Mouse (Mus musculus) thymus, adult 2 months (tissue): ENCODE measurements around the gene Aco1. TPM values are rescaled to one million over a fixed set of nuclear protein-coding genes. Genes with fewer than 3 reads are reported as not detected.
A peak's percentile ranks its signal among the peaks of the same experiment; 100 is the strongest.

Experiments
- DNase-seq: peaks from one replicate; pipeline ENCODE4 v3.0.0; 2021
- H3K27ac ChIP-seq: fragments of 200-500 bp; 2 replicates; pipeline ENCODE4 v1.5.1; 2012; ENCODE audit warnings: low read length, control low read depth; ENCODE audit not compliant: control insufficient read depth, insufficient read depth
- H3K27me3 ChIP-seq: fragments of 200-500 bp; 2 replicates; pipeline ENCODE4 v1.6.1; 2012; ENCODE audit warnings: mild to moderate bottlenecking, low read length, moderate library complexity, mixed read lengths; ENCODE audit not compliant: control insufficient read depth, insufficient read depth
- H3K36me3 ChIP-seq: fragments of 200-500 bp; 2 replicates; pipeline ENCODE4 v1.6.1; 2012; ENCODE audit warnings: mild to moderate bottlenecking, low read length, moderate library complexity; ENCODE audit not compliant: control insufficient read depth, insufficient read depth
- H3K4me1 ChIP-seq: fragments of 200-500 bp; replicated peaks from 2 replicates; pipeline ENCODE4 v1.6.1; 2012; ENCODE audit warnings: low read length; ENCODE audit not compliant: control insufficient read depth, insufficient read depth
- H3K4me3 ChIP-seq: fragments of 200-500 bp; 2 replicates; pipeline ENCODE4 v1.5.1; 2012; ENCODE audit warnings: mild to moderate bottlenecking, low read length, control low read depth, moderate library complexity; ENCODE audit not compliant: control insufficient read depth, insufficient read depth
- CTCF ChIP-seq: fragments of 200-500 bp; IDR thresholded peaks from 2 replicates; pipeline ENCODE4 v1.5.1; 2012; ENCODE audit warnings: mild to moderate bottlenecking, control low read depth, low read length, moderate library complexity, borderline replicate concordance; ENCODE audit not compliant: control insufficient read depth, poor library complexity, insufficient read depth; ENCODE audit errors: extremely low read depth
- POLR2A ChIP-seq: fragments of 200-500 bp; IDR thresholded peaks from 2 replicates; pipeline ENCODE4 v1.6.1; 2012; ENCODE audit warnings: mild to moderate bottlenecking, low read length, control low read depth, moderate library complexity; ENCODE audit not compliant: control insufficient read depth, poor library complexity, insufficient read depth; ENCODE audit errors: extremely low read depth
- WGBS: fragments of 180-500 bp; shearing (Covaris S2); methylation state at CpG from one replicate; pipeline ENCODE4 v1.1.7; 2018; 5-methylcytosine and 5-hydroxymethylcytosine counted together
- polyA plus RNA-seq: library from polyadenylated mRNA; depleted of rRNA; stranded (reverse); fragments of >200 nt; gene quantifications from 2 replicates; pipeline ENCODE4 v1.2.3, GENCODE M21; 2012

Aco1 gene
- polyA plus RNA-seq, 1 experiment, result 28.2 TPM

GRCm38 (mm10) chr4:40171477-40171876 is 28.6 kb downstream of the Aco1 start:
- 0 out of 2 replicates have a peak, but pooled peaks cover 2% of the 10 kb centered on the region for H3K4me1 ChIP-seq
- 27% methylated on average over 4 of the region's 4 CpGs for WGBS
- H3K4me3 ChIP-seq, result no peak overlapping the region
- no peak for TF ChIP-seq CTCF
- no peak for TF ChIP-seq POLR2A
- no peaks in the 10 kb centered on the region for H3K36me3 ChIP-seq
- no peaks in the 10 kb centered on the region for H3K27me3 ChIP-seq
- DNase-seq, result no peak
- no peak overlapping the region for H3K27ac ChIP-seq

GRCm38 (mm10) chr4:40172336-40172735 is 29.5 kb downstream of the Aco1 start:
- Histone ChIP-seq H3K36me3 (no peaks in the 10 kb centered on the region), H3K4me3 (no peak overlapping the region)
- TF ChIP-seq CTCF (no peak), POLR2A (no peak)

GRCm38 (mm10) chr4:40174321-40174720 is 31.4 kb downstream of the Aco1 start:
- Histone ChIP-seq H3K4me3 (no peak overlapping the region), H3K27ac (no peak overlapping the region), H3K4me1 (0 out of 2 replicates have a peak, but pooled peaks cover 2% of the 10 kb centered on the region), H3K36me3 (no peaks in the 10 kb centered on the region), H3K27me3 (no peaks in the 10 kb centered on the region)
- TF ChIP-seq CTCF (no peak), POLR2A (no peak)
- 90% methylated on average over 4 of the region's 4 CpGs for WGBS
- DNase-seq, result no peak

More at GRCm38 (mm10) chr4:40172336-40172735, 29.5 kb downstream of the Aco1 start:
- Histone ChIP-seq H3K27ac (no peak overlapping the region), H3K27me3 (no peaks in the 10 kb centered on the region), H3K4me1 (0 out of 2 replicates have a peak, but pooled peaks cover 2% of the 10 kb centered on the region)
- no peak for DNase-seq
- 60% methylated on average over 2 of the region's 2 CpGs for WGBS

DNA sequence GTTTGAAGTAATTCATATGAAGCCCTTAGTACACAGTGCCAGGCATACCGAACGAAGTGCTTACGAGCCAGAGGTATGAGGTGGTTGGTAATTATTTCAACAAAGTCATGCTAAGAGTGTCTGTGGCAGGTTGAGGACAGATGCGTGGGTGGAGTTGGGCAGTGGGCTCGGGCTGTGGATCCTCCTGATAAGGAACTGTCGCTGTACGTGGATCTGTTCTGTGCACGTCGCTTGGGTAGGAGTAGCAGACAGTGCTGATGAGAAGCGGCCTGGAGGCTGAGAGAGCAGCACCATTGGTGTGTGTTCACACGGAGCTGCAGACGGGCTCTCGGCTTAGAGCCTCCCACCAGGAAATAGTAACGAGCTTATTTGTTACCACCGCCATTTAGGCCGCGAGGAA is 35.7 kb downstream of the Aco1 start:
- H3K27ac ChIP-seq, result no peak overlapping the region
- no peak overlapping the region for H3K4me3 ChIP-seq
- no peaks in the 10 kb centered on the region for H3K27me3 ChIP-seq
- TF ChIP-seq CTCF, result no peak
- no peak for TF ChIP-seq POLR2A
- no peaks in the 10 kb centered on the region for H3K36me3 ChIP-seq
- WGBS, result 96% methylated on average over 17 of the region's 17 CpGs
- DNase-seq, result no peak
- no peaks in the 10 kb centered on the region for H3K4me1 ChIP-seq

DNA sequence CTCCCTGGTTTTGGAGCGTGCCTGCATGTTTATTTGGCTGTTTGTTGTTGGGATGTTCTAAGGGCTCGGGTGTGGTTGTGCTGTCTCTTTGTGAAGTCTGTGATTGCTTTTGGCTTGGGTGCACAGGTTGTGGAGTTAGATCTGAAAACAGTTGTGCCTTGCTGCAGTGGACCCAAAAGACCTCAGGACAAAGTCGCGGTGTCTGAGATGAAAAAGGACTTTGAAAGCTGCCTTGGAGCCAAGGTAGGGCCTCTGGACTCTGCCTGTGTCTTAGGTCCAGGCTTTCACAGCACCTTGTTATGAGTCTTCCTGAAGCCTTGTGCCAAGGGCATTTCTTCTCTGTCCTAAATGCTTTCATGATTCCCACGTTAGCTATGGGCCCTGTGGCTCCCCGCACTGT is 37.2 kb downstream of the Aco1 start:
- Histone ChIP-seq H3K4me3 (no peak overlapping the region), H3K27me3 (no peaks in the 10 kb centered on the region), H3K27ac (no peak overlapping the region), H3K4me1 (no peaks in the 10 kb centered on the region), H3K36me3 (no peaks in the 10 kb centered on the region)
- WGBS, result 97% methylated on average over 6 of the region's 6 CpGs
- no peak for TF ChIP-seq POLR2A
- TF ChIP-seq CTCF, result no peak
- DNase-seq, result no peak

- Histone ChIP-seq H3K27me3 (no peaks in the 10 kb centered on the region), H3K36me3 (no peaks in the 10 kb centered on the region; the same call in 1 of the 2 replicates), H3K4me3 (no peak overlapping the region), H3K27ac (no peak overlapping the region), H3K4me1 (no peaks in the 10 kb centered on the region)
- DNase-seq, result no peak
- WGBS, result 97% methylated on average over 8 of the region's 8 CpGs
- no peak for TF ChIP-seq CTCF
- no peak for TF ChIP-seq POLR2A
Observed at GRCm38 (mm10) chr4:40181681-40182080, 38.8 kb downstream of the Aco1 start.

GRCm38 (mm10) chr4:40182651-40183320 is 39.9 kb downstream of the Aco1 start:
- Histone ChIP-seq H3K36me3 (no peaks in the 10 kb centered on the region; the same call in 1 of the 2 replicates), H3K27ac (no peak overlapping the region), H3K4me1 (no peaks in the 10 kb centered on the region), H3K27me3 (no peaks in the 10 kb centered on the region), H3K4me3 (no peak overlapping the region)
- 56% methylated on average over 14 of the region's 14 CpGs for WGBS
- DNase-seq, result peak; percentile 71
- TF ChIP-seq POLR2A (no peak), CTCF (peak; percentile 55; the same call in 1 of the 2 replicates)
